Mouse (Mus musculus) heart, postnatal 0 days (tissue): ENCODE data around the gene Tmem115.

Source experiments
- CTCF ChIP-seq: IDR thresholded peaks from 2 replicates; pipeline ENCODE4 v1.5.1; 2016; ENCODE audit warnings: antibody characterized with exemption, control low read depth, low read depth
- EP300 ChIP-seq: IDR thresholded peaks from 2 replicates; pipeline ENCODE4 v1.6.1; 2016; ENCODE audit warnings: antibody characterized with exemption, low read depth

DNA sequence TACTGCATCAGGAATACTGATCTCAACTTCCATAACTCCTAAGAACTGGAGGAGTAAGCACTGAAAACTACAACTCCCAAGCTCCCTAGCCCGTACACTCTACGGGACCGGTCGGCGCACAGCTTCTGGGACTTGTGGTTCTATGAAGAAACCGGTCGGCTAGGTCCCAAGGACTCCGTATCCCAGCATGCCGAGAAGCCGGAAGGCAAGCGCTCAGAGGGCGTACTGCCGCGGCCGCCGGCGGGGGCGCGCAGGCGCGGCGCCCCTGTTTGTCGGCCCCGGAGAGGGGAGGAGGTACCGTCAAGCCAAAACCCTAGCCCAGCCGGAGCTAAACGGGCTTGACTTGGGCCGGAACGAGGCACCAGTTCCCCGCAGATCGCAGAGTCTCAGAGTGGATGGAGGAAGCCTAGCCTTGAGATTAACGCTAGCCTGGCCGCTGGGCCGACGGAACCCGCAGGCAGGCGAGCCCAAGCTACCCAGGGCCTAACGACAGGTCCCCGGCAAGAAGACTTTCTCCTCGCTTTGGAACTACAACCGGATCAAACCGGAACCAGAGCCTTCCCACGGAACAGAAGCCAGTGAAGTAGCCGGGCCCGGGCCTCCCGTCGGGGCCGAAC lies at the start of gene Tmem115:
- TF ChIP-seq EP300 (no peak), CTCF (no peak)
